Mouse (Mus musculus) kidney, postnatal 0 days (tissue): ENCODE measurements at regions not wholly inside any gene's neighbourhood (a gene's known extent, or its start where the extent isn't known, plus 50 kb on each side); places are given as distances from the start of the nearest gene placed in this dataset.
A peak's percentile ranks its signal among the peaks of the same experiment; 100 is the strongest.

Experiments used
- ATAC-seq: fragments of 200-750 bp; cut with Nextera tagmentation; replicated peaks from 2 replicates; pipeline ENCODE4 v1.8.0; 2017; ENCODE audit warnings: low read depth, moderate number of reproducible peaks, moderate TSS enrichment, moderate library complexity; ENCODE audit not compliant: low FRiP score
- DNase-seq: peaks from one replicate; pipeline ENCODE4 v3.0.0-alpha.2; 2016; ENCODE audit warnings: low spot score
- H3K27ac ChIP-seq: fragments of 300-500 bp; sonication (generic); 2 replicates; pipeline ENCODE4 v1.5.1; 2014; ENCODE audit warnings: mild to moderate bottlenecking
- H3K27me3 ChIP-seq: fragments of 300-500 bp; sonication (generic); 2 replicates; pipeline ENCODE4 v1.6.1; 2014; ENCODE audit warnings: low read length, mixed read lengths; ENCODE audit not compliant: insufficient read depth
- H3K36me3 ChIP-seq: fragments of 300-500 bp; sonication (generic); 2 replicates; pipeline ENCODE4 v1.6.1; 2014; ENCODE audit warnings: low read length, mixed read lengths; ENCODE audit not compliant: insufficient read depth
- H3K4me1 ChIP-seq: fragments of 300-500 bp; sonication (generic); replicated peaks from 2 replicates; pipeline ENCODE4 v1.6.1; 2014; ENCODE audit warnings: antibody characterized with exemption, low read length, mixed read lengths; ENCODE audit not compliant: insufficient read depth
- H3K4me2 ChIP-seq: fragments of 300-500 bp; sonication (generic); 2 replicates; pipeline ENCODE4 v1.6.1; 2014; ENCODE audit warnings: mild to moderate bottlenecking, low read length, moderate library complexity, mixed read lengths
- H3K4me3 ChIP-seq: fragments of 300-500 bp; sonication (generic); replicated peaks from 2 replicates; pipeline ENCODE4 v1.5.1; 2014; ENCODE audit warnings: low read depth, low read length
- H3K9ac ChIP-seq: fragments of 300-500 bp; sonication (generic); 2 replicates; pipeline ENCODE4 v1.6.1; 2014; ENCODE audit warnings: low read depth, low read length
- H3K9me3 ChIP-seq: fragments of 300-500 bp; sonication (generic); replicated peaks from 2 replicates; pipeline ENCODE4 v1.6.1; 2016; ENCODE audit warnings: low read length, inconsistent platforms, mixed read lengths
- CTCF ChIP-seq: IDR thresholded peaks from 2 replicates; pipeline ENCODE4 v1.5.1; 2016; ENCODE audit warnings: antibody characterized with exemption, low read depth, mild to moderate bottlenecking, moderate library complexity
- WGBS: fragments of 180-500 bp; shearing (Covaris S2); extraction: QIAGEN DNeasy Blood & Tissue Kit; methylation state at CpG from one replicate; pipeline ENCODE4 v1.1.7; 2014; 5-methylcytosine and 5-hydroxymethylcytosine counted together

DNA sequence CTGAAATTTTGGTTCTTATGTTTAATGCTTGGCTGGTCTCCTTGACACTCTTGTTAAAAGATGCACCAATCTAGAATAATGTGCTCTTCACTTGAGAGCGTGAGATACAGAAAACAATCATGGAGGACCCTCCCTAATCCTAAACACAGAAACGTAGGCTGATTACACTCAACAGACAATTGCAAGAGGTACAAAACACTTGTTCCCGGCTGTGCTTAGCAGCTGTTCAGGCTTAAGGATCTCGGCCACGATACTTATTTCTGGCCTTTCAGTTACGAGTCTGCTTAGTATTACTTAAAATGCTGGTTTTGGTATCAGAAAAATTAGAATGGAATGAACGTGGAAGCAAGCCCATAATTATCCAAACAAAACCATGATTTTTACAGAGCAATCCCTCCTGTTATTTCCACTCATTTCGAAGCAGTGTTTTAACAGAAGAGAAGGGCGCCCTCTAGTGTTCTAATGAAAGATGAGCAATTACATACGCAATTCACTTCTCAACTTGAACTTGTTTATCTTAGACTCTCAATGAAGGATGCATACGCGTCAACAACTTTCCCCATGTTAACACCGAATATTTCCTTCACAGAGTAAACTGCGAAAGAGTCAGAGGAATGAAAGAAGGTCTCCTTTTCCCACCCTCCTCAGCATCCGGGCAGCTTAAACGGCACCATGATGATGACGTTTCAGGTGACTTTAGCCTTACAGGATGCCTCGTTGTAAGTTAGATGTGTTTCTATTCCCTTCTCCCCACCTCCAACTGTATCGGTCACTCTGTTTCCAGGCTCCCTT is 394.5 kb downstream of the Trim52 start:
- no peaks in the 10 kb centered on the region for H3K4me1 ChIP-seq
- H3K9me3 ChIP-seq: no peaks in the 10 kb centered on the region
- H3K4me2 ChIP-seq: no peak overlapping the region
- ATAC-seq (no peak), DNase-seq (peak; percentile 91)
- no peak overlapping the region for H3K9ac ChIP-seq
- no peaks in the 10 kb centered on the region for H3K36me3 ChIP-seq
- no peak overlapping the region for H3K27ac ChIP-seq
- H3K4me3 ChIP-seq: no peak overlapping the region
- no peaks in the 10 kb centered on the region for H3K27me3 ChIP-seq
- TF ChIP-seq CTCF: peak; percentile 89
- WGBS: 41% methylated on average over 19 of the region's 19 CpGs

DNA sequence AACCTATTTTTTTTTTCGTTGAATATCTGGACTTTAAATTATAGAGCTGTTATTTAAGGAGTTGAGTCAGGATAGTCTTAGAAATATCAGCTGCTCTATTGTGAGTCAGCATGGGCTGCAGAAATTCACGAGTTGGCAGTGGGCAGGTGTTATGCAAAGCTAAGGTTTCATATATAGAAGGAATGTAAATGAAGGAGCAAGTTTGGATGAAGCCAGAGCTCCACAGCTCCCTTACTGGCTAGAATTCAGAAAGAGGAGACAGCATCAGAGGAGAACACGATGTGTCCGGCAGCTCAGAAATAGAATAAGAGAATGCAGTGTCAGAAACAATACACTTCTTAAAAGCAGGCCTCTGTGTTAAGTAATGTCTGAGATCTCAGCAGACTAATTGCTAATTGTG is 400.9 kb downstream of the Trim52 start:
- DNase-seq (no peak), ATAC-seq (no peak)
- no peak for TF ChIP-seq CTCF
- Histone ChIP-seq H3K27ac (no peak overlapping the region), H3K4me1 (no peaks in the 10 kb centered on the region), H3K36me3 (no peaks in the 10 kb centered on the region), H3K9ac (no peak overlapping the region), H3K9me3 (no peaks in the 10 kb centered on the region), H3K4me2 (no peak overlapping the region), H3K27me3 (no peaks in the 10 kb centered on the region), H3K4me3 (no peak overlapping the region)
- 72% methylated on average over 4 of the region's 4 CpGs for WGBS

DNA sequence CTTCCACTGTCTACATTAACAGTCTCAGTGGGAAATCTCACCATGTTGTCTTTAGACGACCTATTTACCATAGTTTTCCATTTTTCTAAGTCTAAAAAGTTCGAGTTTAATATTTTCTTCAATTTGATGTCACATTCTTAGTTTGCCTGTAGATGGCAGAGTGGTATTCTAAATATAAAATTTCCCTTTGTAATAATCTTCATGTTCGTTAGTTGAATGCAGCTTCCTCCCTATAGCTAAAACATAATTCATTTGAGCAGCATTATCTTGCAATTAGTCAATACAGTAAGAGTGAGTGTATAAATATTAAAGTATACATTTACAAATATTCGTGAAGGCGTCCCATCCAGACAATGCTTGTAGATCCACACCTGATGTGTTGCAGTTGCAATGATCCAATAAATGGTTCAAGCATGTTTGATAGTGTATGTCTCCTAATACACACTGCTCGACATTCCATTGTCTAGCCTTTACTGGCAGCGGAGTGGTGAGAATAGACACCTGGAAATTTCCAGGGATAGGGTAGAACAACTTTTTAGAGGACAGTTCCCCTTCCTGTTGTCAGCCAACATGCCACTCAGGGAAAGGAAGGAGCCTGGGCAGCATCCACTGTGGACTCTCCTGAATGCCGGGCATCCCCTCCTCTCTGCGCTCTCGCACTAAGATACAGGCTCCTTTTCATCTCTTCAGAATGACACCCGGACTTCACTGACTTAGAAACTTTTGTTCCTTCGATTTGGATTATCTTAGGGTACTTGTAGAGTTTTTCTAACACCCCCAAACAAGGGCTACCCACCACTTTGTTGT is 412.8 kb downstream of the Trim52 start:
- Histone ChIP-seq H3K27me3 (no peaks in the 10 kb centered on the region), H3K4me3 (no peak overlapping the region), H3K4me1 (no peaks in the 10 kb centered on the region), H3K36me3 (no peaks in the 10 kb centered on the region), H3K27ac (no peak overlapping the region), H3K9me3 (no peaks in the 10 kb centered on the region), H3K9ac (no peak overlapping the region), H3K4me2 (no peak overlapping the region)
- TF ChIP-seq CTCF: peak; percentile 42; the same call in 1 of the 2 replicates
- peak; percentile 40 for DNase-seq
- WGBS: 69% methylated on average over 12 of the region's 12 CpGs
- no peak for ATAC-seq

DNA sequence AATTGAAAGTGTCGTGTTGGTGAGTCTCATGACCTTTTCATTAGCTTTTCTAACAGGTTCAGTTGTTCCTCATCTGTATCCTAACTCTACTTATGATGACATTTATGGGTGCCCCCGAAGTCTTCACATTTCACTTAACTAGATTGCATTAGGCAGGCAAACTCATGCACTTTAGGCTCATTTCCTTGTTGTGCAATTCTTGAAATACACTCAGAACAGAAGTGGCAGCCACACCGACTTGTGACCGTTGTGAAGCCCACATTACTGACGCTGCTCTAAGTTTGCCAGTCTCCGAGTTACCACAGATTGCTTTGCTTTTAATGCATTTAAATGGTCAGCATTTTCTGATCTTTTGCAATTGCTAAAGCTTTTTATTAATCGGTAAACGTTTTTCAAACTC is 414.8 kb downstream of the Trim52 start:
- DNase-seq (no peak), ATAC-seq (no peak)
- TF ChIP-seq CTCF: no peak

DNA sequence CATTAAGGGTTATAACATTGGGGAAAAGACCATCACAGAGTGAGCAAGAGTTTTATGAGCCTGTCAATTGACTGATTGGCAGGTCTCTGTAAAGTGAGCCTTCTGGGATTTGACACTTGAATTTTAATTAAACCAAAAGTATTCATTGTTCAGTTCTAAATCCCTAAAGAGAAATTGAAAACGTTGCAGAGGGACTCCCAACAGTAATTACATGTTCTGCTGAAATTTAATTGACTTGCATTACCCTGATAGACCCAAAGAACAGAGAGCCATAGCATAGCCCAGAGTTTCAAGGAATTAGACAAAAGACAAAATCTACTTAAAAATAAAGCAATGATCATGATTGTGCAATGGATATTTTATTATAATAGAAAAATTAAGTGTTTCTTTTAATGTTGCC is 444.2 kb downstream of the Trim52 start:
- DNase-seq: no peak
- Histone ChIP-seq H3K36me3 (no peaks in the 10 kb centered on the region), H3K27me3 (no peaks in the 10 kb centered on the region), H3K4me3 (no peak overlapping the region), H3K4me2 (no peak overlapping the region), H3K4me1 (no peaks in the 10 kb centered on the region), H3K9me3 (no peaks in the 10 kb centered on the region), H3K9ac (no peak overlapping the region), H3K27ac (no peak overlapping the region)
- no peak for TF ChIP-seq CTCF
- ATAC-seq: no peak
- WGBS: 30% methylated on average over 1 of the region's 1 CpGs

More for the DNA sequence above, 414.8 kb downstream of the Trim52 start:
- Histone ChIP-seq H3K4me3 (no peak overlapping the region), H3K27ac (no peak overlapping the region), H3K9me3 (no peaks in the 10 kb centered on the region), H3K36me3 (no peaks in the 10 kb centered on the region), H3K9ac (no peak overlapping the region), H3K27me3 (no peaks in the 10 kb centered on the region), H3K4me2 (no peak overlapping the region), H3K4me1 (no peaks in the 10 kb centered on the region)
- 72% methylated on average over 8 of the region's 8 CpGs for WGBS

DNA sequence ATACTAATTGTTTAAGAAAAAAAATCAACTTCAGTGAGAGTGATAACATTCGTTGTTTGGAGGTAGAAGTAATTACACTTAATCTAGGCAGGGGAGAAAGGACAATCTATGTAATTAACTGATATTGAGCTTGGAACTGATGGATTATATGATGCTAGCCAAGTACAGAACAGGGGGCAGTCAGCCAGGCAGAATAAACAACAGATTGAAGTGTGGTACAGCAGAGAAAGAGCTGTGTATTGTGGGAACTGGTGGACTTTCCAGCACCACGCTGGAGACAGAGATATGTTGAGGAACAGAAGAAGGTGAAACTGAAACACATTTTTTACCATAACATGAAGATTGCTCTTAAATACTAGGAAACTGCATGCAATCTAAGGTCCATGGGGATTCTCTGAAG is 473.3 kb downstream of the Trim52 start:
- DNase-seq: no peak
- ATAC-seq: no peak
- Histone ChIP-seq H3K4me1 (no peaks in the 10 kb centered on the region), H3K27ac (no peak overlapping the region), H3K9me3 (no peaks in the 10 kb centered on the region), H3K4me3 (no peak overlapping the region), H3K4me2 (no peak overlapping the region), H3K27me3 (no peaks in the 10 kb centered on the region), H3K36me3 (no peaks in the 10 kb centered on the region), H3K9ac (no peak overlapping the region)
- WGBS: 76% methylated on average over 2 of the region's 2 CpGs
- TF ChIP-seq CTCF: no peak
